Mouse (Mus musculus): ENCODE measurements around the gene Znhit6.

DNA sequence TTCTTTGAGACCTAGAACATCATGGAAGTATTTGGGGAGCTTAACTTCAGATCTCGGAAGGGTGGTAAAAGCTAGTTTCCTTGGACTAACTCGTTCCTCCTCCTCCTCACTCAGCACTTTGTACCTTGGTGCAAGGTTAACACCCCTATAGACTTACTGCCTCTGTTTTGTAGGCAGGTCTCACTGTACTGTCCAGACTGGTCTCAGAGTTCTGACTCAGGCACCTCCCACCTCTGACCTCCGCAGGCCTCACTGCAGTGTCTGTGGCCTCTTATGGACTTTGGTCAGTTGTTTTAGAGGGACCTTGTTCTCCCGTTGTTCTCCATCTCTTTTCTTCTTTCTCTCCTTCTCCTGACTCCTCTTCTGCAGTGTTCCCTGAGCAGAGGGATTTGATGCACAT lies 7.0 kb downstream of the Znhit6 start:
- no peak for TF ChIP-seq CTCF (IDR thresholded peaks at IDR 0.05; ENCODE audit: low read depth, low read length)
- TF ChIP-seq GATA1 (IDR thresholded peaks at IDR 0.05; ENCODE audit: borderline replicate concordance, low read length): no peak
- TF ChIP-seq TAL1 (conservative IDR thresholded peaks at IDR 0.05; ENCODE audit: low read depth, low read length): no peak
- TF ChIP-seq POLR2AphosphoS5 (IDR thresholded peaks at IDR 0.05; ENCODE audit: insufficient replicate concordance, low read depth, low read length): no peak
